Mouse (Mus musculus): ENCODE data around the gene Cadps.

GRCm38 (mm10) chr14:12583536-12583935 lies 239.3 kb downstream of the Cadps start:
- no peak for TF ChIP-seq CTCF (IDR thresholded peaks at IDR 0.05; ENCODE audit: low read depth, low read length)
- no peak for TF ChIP-seq POLR2A (IDR thresholded peaks at IDR 0.05; ENCODE audit: extremely low read depth, insufficient read depth, low read length)
